In genomic region chr14:80070580-80070979, GRCm38 (mm10) we compare ENCODE assay signal across 14 mouse cellular contexts.
"Had no signal": no experiment of that assay in that cellular context is flagged by ENCODE, and none has a peak within 500 bp of the region (broad histone marks: within the 10 kb centered on the region; RNA-seq: fewer than 3 reads in every experiment).

No protein-coding gene starts in this region.

- H3K27me3 ChIP-seq: limb, embryonic 12.5 days; liver, embryonic 13.5 days; lung, embryonic 15.5 days; megakaryocyte, embryonic 14.5 days; stomach, embryonic 15.5 days had no signal

- H3K9me3 ChIP-seq: limb, embryonic 12.5 days; liver, embryonic 13.5 days; lung, embryonic 15.5 days; stomach, embryonic 15.5 days had no signal

- H3K9ac ChIP-seq: limb, embryonic 12.5 days; liver, embryonic 13.5 days; liver, postnatal 0 days; lung, embryonic 15.5 days; stomach, embryonic 15.5 days had no signal

- H3K4me1 ChIP-seq: limb, embryonic 12.5 days; liver, embryonic 13.5 days; lung, embryonic 15.5 days; megakaryocyte, embryonic 14.5 days; stomach, embryonic 15.5 days had no signal

- H3K27ac ChIP-seq: limb, embryonic 12.5 days; liver, embryonic 13.5 days; lung, embryonic 15.5 days; macrophage; stomach, embryonic 15.5 days had no signal

- H3K4me3 ChIP-seq: limb, embryonic 12.5 days; liver, embryonic 13.5 days; lung, embryonic 15.5 days; megakaryocyte, embryonic 14.5 days; stomach, embryonic 15.5 days had no signal

- DNase-seq: kidney, postnatal 25 days; liver; liver, embryonic 13.5 days; liver, postnatal 0 days; lung, postnatal 14 days; right cerebral cortex, postnatal 14 days; thymus, postnatal 36 days had no signal

- H3K36me3 ChIP-seq: limb, embryonic 12.5 days; liver, embryonic 13.5 days; lung, embryonic 15.5 days; stomach, embryonic 15.5 days had no signal

- ATAC-seq: liver, postnatal 0 days; midbrain, embryonic 16.5 days had no signal

- H3K4me2 ChIP-seq: limb, embryonic 12.5 days; liver, embryonic 13.5 days; lung, embryonic 15.5 days; midbrain, embryonic 11.5 days; stomach, embryonic 15.5 days had no signal
